Mouse (Mus musculus): ENCODE results near the gene Cdk19.

DNA sequence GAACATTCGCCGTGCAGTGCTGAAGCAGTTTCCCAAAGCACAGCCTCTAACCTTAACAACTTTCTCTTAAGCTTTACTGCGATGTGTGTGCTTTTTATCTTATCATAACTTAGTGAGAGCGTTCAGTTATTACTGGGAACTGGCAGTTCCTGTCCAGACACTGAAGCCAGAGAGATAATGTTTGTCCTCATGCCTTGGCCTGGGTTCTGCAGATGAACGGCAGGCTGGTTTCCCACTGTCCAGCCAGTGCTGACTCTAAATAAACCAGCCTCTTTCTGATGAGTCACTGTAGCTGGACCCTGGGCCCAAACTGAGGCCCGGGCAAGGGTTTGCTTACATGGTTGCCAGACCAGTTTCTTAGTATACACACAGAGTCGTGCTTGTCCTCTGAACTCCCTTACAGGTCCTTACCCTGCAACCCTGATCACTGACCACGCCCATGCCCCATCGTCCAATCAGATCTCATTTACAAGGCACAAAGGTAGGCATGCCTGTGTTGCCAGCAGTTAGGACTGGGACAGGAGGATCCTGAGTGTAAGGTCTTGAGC lies 11.3 kb upstream of the Cdk19 start:
- no peak for TF ChIP-seq POLR2AphosphoS5 (IDR thresholded peaks at IDR 0.05; ENCODE audit: borderline replicate concordance, low read depth, low read length)
- peak; percentile 95 to 96 for TF ChIP-seq EP300 (IDR thresholded peaks at IDR 0.05; ENCODE audit: low read depth in 1 of 2, low read length in 2 of 2)
- peak; percentile 94 for TF ChIP-seq GATA1 (IDR thresholded peaks at IDR 0.05; ENCODE audit: low read depth, low read length)
- peak; percentile 25; the same call in 1 of the 2 replicates for TF ChIP-seq BHLHE40 (IDR thresholded peaks at IDR 0.05; ENCODE audit: borderline replicate concordance, low read depth, low read length)
- TF ChIP-seq HCFC1 (IDR thresholded peaks at IDR 0.05; ENCODE audit: low read depth, low read length): peak; percentile 55; the same call in 1 of the 2 replicates
- no peak for TF ChIP-seq CTCF (IDR thresholded peaks at IDR 0.05 in 2 of 3, conservative IDR thresholded peaks at IDR 0.05 in 1 of 3; ENCODE audit: control insufficient read depth in 1 of 3, insufficient read depth in 1 of 3, low read depth in 2 of 3, low read length in 3 of 3, poor library complexity in 1 of 3, severe bottlenecking in 1 of 3)
